Mouse (Mus musculus) layer of hippocampus, adult 11-12 months (tissue): ENCODE results near the gene Birc7.

ENCODE experiments used
- DNase-seq: peaks from one replicate; pipeline ENCODE4 v3.0.0; 2022; ENCODE audit warnings: low spot score

The Birc7 gene

GRCm38 (mm10) chr2:180905556-180906221 is 23.1 kb upstream of the Birc7 start:
- no peak for DNase-seq

DNA sequence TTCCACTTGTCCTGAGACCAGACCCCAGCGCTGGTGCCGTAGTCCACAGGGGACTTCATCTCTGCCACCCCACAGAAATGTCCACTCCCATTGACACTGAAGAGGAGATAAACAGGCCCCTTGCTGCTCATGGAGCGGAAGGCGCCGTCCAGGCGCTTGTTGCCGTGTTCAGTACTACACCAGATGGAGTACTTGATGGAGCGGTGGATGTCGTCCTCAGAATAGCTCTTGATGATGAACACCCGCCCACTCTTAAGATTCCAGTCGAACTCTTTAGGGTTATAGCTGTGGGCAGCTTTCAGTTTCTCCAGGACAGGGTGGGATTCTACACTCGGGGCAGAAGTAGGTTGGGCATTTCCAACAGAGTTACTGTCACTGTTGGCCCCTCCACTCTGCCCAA is 17.9 kb upstream of the Birc7 start:
- no peak for DNase-seq

DNA sequence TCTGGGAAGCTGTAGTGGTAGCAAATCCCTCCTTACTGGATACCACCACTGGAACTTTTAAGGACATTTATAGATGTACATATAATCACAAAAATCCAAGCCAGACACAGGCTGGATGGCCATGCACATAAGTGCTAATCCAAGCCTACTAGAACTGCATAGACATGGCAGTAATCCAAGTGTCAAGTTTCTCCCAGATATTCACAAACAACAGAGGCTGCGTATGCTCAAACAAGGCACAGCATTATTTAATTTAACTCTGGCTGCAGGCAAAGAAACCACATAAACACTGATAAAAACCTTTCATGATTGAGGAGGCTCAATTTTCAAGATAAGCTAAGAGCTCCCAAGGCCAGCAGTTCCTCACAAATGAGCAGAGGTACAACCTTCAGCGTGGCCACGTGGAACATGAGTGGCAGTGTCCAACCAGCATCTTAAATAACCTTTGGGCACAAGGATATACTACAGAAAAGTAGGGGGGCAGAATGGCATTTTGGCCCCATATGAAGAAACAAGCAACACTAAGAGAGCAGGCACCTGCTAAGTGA is 12.9 kb upstream of the Birc7 start:
- no peak for DNase-seq

GRCm38 (mm10) chr2:180919913-180920809 is 8.7 kb upstream of the Birc7 start:
- peak; percentile 26 for DNase-seq

DNA sequence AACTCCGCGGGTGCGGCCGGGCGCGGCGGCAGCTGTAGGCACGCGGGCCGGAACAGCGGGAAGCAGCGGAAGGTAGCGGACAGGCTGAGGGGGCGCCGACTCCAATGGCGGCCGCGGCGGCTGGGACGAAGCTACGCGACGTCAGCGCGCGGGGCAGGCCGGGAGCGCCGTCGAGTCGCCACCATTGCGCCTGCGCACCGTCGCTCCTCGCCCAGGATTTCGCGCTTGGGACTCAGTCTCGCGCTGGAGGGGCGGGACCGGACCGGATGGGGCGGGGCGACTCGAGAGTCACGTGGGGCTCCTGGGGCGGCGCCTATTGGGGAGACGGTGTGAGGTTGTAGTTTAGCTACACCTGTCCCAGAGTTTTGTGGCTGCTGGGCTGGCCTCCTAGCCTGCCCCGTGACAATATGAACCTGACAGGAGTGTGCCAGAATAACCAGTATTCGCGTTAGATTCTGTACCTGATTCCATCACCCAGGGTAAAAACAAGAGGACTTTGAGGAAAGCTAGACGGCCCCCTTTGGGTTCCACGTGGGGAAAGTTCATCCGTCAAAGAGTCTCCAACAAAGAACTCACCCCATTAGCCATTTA is 7.9 kb upstream of the Birc7 start, which contains the start of gene Ythdf1:
Gene Ythdf1, minus strand, starts transcription at position 140 of the 591 bp plus-strand sequence.
- peak; percentile 96 for DNase-seq

- DNase-seq, result no peak
Observed at GRCm38 (mm10) chr2:180922739-180923138, 6.1 kb upstream of the Birc7 start.

GRCm38 (mm10) chr2:180925176-180925575 is 3.6 kb upstream of the Birc7 start:
- DNase-seq, result peak; percentile 81

DNA sequence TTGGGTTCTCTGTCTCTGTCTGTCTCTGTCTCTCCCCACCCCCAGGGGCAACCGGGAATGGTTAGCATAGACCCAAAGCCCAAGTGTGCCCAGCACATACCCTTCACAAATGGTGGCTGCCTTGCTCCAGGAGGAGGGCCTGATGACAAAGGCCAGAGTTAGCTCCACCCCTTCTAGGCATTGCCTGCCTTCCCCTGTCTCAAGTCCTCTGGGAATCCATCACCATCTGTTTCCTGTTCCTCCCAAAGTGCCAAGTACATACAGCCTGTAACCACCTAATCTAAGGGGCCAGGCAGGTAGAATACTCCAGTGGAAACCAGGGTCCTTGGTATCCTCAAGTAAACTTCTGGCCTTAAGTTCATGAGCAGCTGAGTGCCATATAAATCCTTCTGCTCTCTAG is 3.6 kb downstream of the Birc7 start:
- no peak for DNase-seq

DNA sequence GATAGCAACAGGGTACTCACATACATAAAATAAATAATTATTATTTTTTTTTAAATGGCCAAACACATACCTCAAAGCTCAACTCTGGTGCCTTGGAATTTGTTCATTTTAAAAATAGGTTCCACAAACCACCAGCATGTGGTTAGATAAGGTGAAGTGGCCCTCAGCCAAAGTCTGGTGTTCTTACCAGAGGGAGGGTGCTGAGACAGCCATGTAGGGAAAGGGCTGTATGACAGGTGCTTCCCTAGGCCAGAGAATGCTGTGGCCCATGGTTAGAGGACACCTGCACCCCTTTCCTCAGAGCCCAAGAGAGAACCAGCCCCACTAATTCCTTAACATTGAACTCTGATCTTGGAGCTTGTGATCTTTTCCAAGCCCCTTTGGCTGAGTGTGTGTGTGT is 11.4 kb downstream of the Birc7 start:
- no peak for DNase-seq

- peak; percentile 69 for DNase-seq
Observed at GRCm38 (mm10) chr2:180941869-180942268, 13.0 kb downstream of the Birc7 start.

DNA sequence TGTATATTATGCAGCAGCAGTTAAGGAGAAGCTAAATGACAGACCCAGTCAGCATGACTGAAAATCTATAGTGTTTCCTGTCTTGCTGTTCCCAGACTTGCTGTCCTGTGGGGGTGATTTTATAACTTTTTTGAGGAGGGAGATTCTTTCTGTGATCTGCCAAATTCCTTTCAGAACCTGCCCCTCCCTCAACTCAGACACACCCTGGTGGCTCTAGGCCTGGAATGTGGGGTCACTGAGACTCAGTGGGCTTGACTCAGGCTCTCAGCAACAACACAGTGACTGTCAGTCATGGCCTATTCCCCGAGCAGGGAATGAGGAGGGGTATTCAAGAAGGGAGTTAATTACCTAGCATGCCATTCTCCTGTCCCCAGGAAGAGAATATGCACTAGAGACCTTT is 21.1 kb downstream of the Birc7 start:
- DNase-seq, result no peak

GRCm38 (mm10) chr2:180952731-180953171 is 23.9 kb downstream of the Birc7 start:
- DNase-seq, result peak; percentile 37

DNA sequence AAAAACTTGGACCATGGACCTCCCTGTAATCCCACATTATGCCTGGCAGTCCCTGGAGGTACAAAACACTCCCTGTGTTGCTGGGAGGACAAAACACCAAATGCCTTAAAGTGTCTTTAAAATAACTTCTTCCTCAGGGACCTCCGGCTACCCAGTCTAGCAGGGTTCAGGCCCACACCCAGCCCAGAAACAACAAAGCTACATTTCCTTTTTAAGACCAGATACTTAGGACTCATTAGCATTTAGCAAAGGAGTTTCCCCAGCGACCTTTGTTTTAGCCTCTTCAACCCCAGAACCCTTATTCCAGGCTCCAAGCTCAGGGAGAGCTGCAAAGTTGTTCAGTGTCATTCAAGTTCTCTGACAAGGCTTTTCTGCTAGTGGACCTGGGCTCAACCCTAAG is 24.8 kb downstream of the Birc7 start:
- no peak for DNase-seq

GRCm38 (mm10) chr2:180954061-180955047 is 25.5 kb downstream of the Birc7 start, which contains the start of gene Nkain4:
Nkain4 (minus strand) TSS chr2:180954699.
- DNase-seq, result peak; percentile 38

DNA sequence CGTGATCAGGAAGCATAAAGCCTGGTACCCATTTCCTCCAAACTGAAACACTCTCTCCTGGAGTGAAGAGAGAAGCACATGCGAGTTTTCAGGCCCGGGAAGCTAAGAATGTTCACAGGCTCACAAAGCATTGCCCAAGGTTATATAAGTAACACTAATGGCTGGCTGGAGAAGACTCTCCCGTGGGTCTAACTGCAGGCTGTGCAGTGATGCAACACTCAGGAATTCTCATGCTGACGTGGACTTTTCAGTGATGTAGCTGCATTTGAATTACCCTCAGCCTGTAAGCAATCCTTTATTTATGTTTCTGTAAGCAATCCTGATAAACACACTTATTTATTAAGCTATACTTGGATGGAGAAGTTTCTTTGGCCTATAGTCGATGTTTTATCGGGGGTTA is 30.8 kb downstream of the Birc7 start:
- DNase-seq, result no peak

GRCm38 (mm10) chr2:180960187-180960586 is 31.4 kb downstream of the Birc7 start:
- no peak for DNase-seq

DNA sequence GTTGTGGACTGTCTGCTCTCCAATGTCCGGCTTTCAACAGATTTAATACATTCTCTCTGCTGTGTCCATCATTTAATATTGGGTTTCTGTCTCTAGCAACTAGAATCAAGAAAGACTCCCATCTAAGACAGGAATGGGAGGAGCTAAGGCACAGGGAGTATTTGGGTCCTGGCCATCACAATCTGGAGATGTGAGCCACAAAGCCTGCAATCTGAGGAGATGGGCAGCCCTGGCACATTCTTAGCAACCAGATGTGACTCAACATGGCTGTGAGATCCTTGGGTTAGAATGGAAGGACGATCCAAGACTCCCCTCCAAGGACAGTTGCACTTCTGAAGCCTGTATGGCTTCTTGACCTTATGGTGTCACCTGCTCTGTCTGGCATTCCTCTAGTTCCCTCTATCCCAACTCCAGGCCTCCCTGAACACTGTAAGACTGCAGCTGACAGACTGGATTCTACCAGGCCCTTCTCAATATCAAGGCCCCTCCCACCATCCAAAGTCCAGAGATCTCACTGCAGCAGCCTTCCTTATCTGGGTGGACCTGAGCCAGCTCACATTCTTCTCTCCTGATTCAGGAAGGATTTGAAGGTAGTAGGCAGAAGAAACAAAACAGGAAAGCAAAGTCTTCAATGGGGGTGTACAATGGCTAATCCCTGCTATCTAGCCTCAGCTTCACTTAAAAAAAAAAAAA is 33.9 kb downstream of the Birc7 start:
- DNase-seq, result no peak

- DNase-seq, result peak; percentile 83
Observed at GRCm38 (mm10) chr2:180963956-180964355, 35.1 kb downstream of the Birc7 start.

DNA sequence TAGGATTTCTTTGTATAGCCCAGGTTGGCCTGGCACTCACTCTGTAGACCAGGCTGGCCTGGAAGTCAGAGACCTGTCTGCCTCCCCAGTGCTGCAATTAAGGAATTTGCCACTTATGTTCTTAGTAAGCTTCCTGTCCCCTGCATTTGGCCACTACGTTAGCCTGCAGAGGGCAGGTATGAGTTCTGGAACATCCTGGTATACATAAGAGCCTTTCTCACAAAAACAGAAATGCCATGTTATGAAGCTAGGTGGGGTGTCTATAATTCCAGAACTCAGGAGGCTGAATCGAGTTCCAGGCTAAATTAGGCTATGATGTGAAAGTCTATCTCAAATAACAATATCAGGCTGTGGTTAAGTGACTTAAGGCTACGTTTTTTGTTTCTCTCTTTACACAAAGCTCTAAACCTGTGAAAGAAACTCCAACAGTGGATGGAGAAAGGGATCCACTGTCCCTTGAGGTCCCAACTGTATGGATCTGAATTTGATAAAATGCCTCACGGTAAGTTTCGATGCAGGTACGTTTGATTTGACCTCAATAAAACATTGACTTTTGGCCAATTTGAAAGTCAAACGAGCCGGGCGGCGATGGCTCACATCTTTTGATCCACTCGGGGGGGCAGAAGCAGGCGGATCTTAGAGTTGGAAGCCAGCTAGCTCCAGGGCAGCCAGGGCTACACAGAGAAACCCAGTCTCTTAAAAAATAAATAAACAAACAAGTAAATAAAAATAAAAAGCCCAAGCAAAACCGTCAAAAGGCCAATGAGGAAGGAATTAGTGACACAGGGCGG is 37.5 kb downstream of the Birc7 start:
- DNase-seq, result peak; percentile 36
